Mouse (Mus musculus): ENCODE results near the gene Wipf1. TPM values are rescaled to one million over a fixed set of nuclear protein-coding genes. Genes with fewer than 3 reads are reported as not detected.

The Wipf1 gene
- polyA plus RNA-seq, 1 experiment from 2014 or later = 7.8 TPM

DNA sequence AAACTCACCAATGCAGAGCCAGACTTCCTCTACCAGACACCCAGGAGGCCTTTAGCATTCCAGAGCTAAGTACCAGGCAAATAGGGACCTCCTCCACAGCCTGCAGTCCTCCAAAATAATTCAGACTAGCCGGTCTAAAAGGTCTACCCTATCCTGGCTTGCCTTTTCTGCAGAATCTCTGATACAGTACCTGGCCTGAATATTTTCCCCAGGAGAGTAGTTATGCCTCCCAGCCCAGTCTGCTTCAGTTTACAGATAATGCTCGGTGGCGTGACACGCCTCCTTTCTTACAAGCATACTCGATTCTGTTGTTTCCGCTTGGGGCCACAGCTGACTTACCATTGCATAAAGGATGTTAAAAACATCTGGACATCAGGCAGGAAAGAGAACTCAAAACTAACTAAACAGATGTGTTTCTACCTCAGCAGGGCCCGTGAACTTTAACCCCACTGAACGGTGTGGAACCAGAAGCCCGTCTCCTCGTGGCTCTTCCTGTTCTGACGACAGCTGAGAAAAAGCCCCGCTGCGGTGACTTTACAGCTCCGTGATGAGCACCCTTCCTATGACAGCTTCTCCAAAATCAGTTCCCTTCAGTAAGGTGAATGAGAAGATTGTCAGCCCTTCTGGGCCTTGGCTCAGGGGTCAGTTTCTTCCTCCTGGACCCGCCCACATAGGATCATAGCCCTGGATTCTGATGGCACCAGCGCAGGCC, 33.8 kb downstream of the Wipf1 start:
- 0 out of 2 replicates have a peak, but pooled peaks cover 2% of the 10 kb centered on the region for H3K36me3 ChIP-seq
- peak overlapping the region; percentile 73 for H3K27ac ChIP-seq
- H3K4me1 ChIP-seq = peaks cover 48% of the 10 kb centered on the region
- no peaks in the 10 kb centered on the region for H3K27me3 ChIP-seq (ENCODE audit: insufficient read depth, poor library complexity, severe bottlenecking)
- WGBS = 43% methylated on average over 16 of the region's 16 CpGs
- H3K9me3 ChIP-seq = no peaks in the 10 kb centered on the region
- no peak overlapping the region for H3K4me3 ChIP-seq
- DNase-seq (ENCODE audit: low spot score) = no peak

- no peak overlapping the region for H3K27ac ChIP-seq
- no peak overlapping the region for H3K4me3 ChIP-seq
- WGBS = 57% methylated on average over 3 of the region's 3 CpGs
- no peaks in the 10 kb centered on the region for H3K27me3 ChIP-seq (ENCODE audit: insufficient read depth, poor library complexity, severe bottlenecking)
- H3K36me3 ChIP-seq = no peaks in the 10 kb centered on the region
- DNase-seq (ENCODE audit: low spot score) = no peak
- H3K9me3 ChIP-seq = no peaks in the 10 kb centered on the region
- peaks cover 46% of the 10 kb centered on the region for H3K4me1 ChIP-seq
These were observed 36.0 kb downstream of the Wipf1 start for GRCm38 (mm10) chr2:73493517-73493916.

- peak overlapping the region; percentile 64 for H3K27ac ChIP-seq
- H3K27me3 ChIP-seq (ENCODE audit: insufficient read depth, poor library complexity, severe bottlenecking) = no peaks in the 10 kb centered on the region
- peak; percentile 82 for DNase-seq (ENCODE audit: low spot score)
- 42% methylated on average over 9 of the region's 9 CpGs for WGBS
- H3K9me3 ChIP-seq = no peaks in the 10 kb centered on the region
- H3K4me3 ChIP-seq = no peak overlapping the region
- peaks cover 42% of the 10 kb centered on the region for H3K4me1 ChIP-seq
- H3K36me3 ChIP-seq = no peaks in the 10 kb centered on the region
These were observed 37.9 kb downstream of the Wipf1 start for GRCm38 (mm10) chr2:73491442-73492241.

DNA sequence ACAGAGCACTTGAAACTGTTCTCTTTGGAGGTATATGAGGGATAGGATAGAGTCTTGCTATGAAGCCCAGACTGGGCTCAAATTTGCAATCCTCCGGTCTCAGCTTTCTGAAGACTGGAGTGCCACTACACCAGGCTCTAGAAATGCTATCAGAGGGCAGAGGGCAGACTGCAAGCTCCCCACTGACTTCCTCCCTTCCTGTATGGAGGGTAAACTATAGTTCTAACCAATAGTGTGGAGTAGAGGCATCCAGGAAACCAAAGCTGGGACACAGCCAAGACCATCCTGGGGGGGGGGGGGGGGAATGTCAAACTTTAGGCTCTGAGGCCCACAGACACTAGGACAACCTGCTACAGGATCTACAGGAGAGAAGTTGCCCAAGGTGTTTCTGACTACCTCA, 39.1 kb downstream of the Wipf1 start:
- H3K27ac ChIP-seq = peak overlapping the region; percentile 52
- H3K4me3 ChIP-seq = no peak overlapping the region
- 54% methylated on average over 1 of the region's 1 CpGs for WGBS
- no peak for DNase-seq (ENCODE audit: low spot score)
- no peaks in the 10 kb centered on the region for H3K9me3 ChIP-seq
- no peaks in the 10 kb centered on the region for H3K27me3 ChIP-seq (ENCODE audit: insufficient read depth, poor library complexity, severe bottlenecking)
- peaks cover 38% of the 10 kb centered on the region for H3K4me1 ChIP-seq
- H3K36me3 ChIP-seq = no peaks in the 10 kb centered on the region

DNA sequence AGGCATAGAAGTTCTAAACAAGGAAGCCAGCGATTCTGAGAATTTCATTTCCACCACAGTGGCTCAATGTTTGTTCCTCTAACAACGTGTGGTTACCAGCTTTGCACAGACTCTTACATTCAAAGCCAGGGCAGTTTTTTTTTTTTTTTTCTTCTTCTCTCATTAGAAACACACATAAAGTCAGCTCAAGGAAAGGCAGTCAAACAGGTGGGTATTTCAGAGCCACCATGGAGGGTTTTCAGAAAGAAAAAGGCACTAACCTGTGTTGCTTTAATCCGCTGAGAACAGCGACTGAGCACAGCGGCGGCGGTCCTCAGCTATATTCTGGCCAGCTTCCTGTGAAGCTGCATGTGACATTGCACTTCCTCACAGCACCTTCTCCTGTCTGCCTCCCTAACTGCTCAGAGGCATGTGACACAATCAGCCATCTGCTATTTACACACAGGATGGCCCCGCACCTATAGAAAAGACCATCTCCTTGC, 43.4 kb downstream of the Wipf1 start:
- no peak overlapping the region for H3K4me3 ChIP-seq
- no peaks in the 10 kb centered on the region for H3K36me3 ChIP-seq
- 73% methylated on average over 8 of the region's 8 CpGs for whole genome bisulfite sequencing
- peak overlapping the region; percentile 85 for H3K27ac ChIP-seq
- peaks cover 32% of the 10 kb centered on the region for H3K4me1 ChIP-seq
- no peaks in the 10 kb centered on the region for H3K27me3 ChIP-seq (ENCODE audit: insufficient read depth, poor library complexity, severe bottlenecking)
- H3K9me3 ChIP-seq = no peaks in the 10 kb centered on the region
- no peak for DNase-seq (ENCODE audit: low spot score)

DNA sequence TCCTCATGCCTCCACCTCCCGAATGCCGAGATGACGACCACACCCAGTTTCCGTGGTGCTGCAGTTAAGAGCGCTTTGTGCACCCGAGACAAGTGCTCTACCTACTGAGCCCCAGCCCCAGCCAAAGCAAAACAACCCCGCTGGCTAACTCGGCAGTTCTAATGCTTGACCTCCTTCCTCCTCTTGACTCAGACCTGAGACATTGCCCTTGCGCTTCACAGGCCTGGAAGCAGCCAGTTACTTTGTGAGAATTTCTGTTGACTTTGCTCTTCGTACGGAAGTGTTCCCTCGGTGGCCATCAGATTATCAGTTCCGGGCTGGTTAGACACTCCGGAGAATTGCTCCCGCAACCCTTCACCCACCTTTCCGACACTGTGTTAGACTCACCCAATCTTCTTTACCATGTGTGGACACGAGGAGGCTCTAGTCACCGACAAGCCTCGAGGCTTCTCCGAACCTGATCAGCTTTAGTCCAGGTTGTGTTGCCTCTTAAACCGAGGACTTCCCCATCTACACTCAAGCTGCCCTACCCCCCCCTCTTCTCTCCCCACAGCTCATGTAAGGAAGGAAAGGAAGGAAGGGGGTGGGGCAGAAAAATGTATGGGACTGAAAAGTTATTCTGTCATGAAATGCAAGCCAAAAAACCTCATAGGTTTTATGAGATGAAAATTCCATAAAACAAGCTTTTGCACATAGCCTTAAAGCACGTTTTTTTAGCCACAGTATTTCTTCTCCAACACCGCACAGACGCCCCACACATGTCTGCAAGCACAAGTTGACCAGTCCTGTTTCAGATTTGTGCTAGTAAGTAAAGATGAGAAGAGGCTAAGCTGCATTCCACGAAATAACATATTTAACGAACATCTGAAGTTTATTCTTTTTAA, 44.1 kb downstream of the Wipf1 start:
- WGBS = 65% methylated on average over 26 of the region's 26 CpGs
- peaks cover 27% of the 10 kb centered on the region for H3K4me1 ChIP-seq
- H3K36me3 ChIP-seq = 0 out of 2 replicates have a peak, but pooled peaks cover 4% of the 10 kb centered on the region
- no peak for DNase-seq (ENCODE audit: low spot score)
- H3K27me3 ChIP-seq (ENCODE audit: insufficient read depth, poor library complexity, severe bottlenecking) = no peaks in the 10 kb centered on the region
- peak overlapping the region; percentile 85 for H3K27ac ChIP-seq
- no peaks in the 10 kb centered on the region for H3K9me3 ChIP-seq
- H3K4me3 ChIP-seq = peak overlapping the region; percentile 36

- Histone ChIP-seq H3K36me3 (0 out of 2 replicates have a peak, but pooled peaks cover 4% of the 10 kb centered on the region), H3K4me1 (peaks cover 23% of the 10 kb centered on the region), H3K4me3 (peak overlapping the region; percentile 36), H3K27me3 (ENCODE audit: insufficient read depth, poor library complexity, severe bottlenecking) (no peaks in the 10 kb centered on the region), H3K9me3 (no peaks in the 10 kb centered on the region), H3K27ac (peak overlapping the region; percentile 85)
- DNase-seq (ENCODE audit: low spot score) = no peak
- 47% methylated on average over 15 of the region's 15 CpGs for WGBS
These were observed 44.8 kb downstream of the Wipf1 start for GRCm38 (mm10) chr2:73484561-73485235.

- no peak for DNase-seq (ENCODE audit: low spot score)
- WGBS = 86% methylated on average over 6 of the region's 6 CpGs
- Histone ChIP-seq H3K9me3 (no peaks in the 10 kb centered on the region), H3K4me3 (no peak overlapping the region), H3K27me3 (ENCODE audit: insufficient read depth, poor library complexity, severe bottlenecking) (no peaks in the 10 kb centered on the region), H3K4me1 (peaks cover 15% of the 10 kb centered on the region; the same call in 1 of the 2 replicates), H3K27ac (no peak overlapping the region), H3K36me3 (0 out of 2 replicates have a peak, but pooled peaks cover 4% of the 10 kb centered on the region)
These were observed 50.7 kb downstream of the Wipf1 start for GRCm38 (mm10) chr2:73478805-73479204.

- Histone ChIP-seq H3K36me3 (peaks cover 7% of the 10 kb centered on the region; the same call in 1 of the 2 replicates), H3K9me3 (no peaks in the 10 kb centered on the region), H3K27me3 (ENCODE audit: insufficient read depth, poor library complexity, severe bottlenecking) (no peaks in the 10 kb centered on the region), H3K4me3 (no peak overlapping the region), H3K4me1 (peaks cover 15% of the 10 kb centered on the region; the same call in 1 of the 2 replicates), H3K27ac (no peak overlapping the region)
- no peak for DNase-seq (ENCODE audit: low spot score)
- WGBS = 83% methylated on average over 7 of the region's 7 CpGs
These were observed 52.0 kb downstream of the Wipf1 start for GRCm38 (mm10) chr2:73477501-73477900.

GRCm38 (mm10) chr2:73475519-73475918, 54.0 kb downstream of the Wipf1 start:
- Histone ChIP-seq H3K9me3 (no peaks in the 10 kb centered on the region), H3K27me3 (ENCODE audit: insufficient read depth, poor library complexity, severe bottlenecking) (no peaks in the 10 kb centered on the region), H3K4me3 (no peak overlapping the region), H3K27ac (no peak overlapping the region), H3K36me3 (peaks cover 3% of the 10 kb centered on the region; the same call in 1 of the 2 replicates), H3K4me1 (peaks cover 15% of the 10 kb centered on the region)
- WGBS = 50% methylated on average over 3 of the region's 3 CpGs
- no peak for DNase-seq (ENCODE audit: low spot score)

GRCm38 (mm10) chr2:73472130-73472529, 57.4 kb downstream of the Wipf1 start:
- H3K4me1 ChIP-seq = peaks cover 13% of the 10 kb centered on the region

GRCm38 (mm10) chr2:73470146-73470630, 59.3 kb downstream of the Wipf1 start:
- Histone ChIP-seq H3K27me3 (ENCODE audit: insufficient read depth, poor library complexity, severe bottlenecking) (no peaks in the 10 kb centered on the region), H3K4me3 (no peak overlapping the region), H3K36me3 (peaks cover 3% of the 10 kb centered on the region; the same call in 1 of the 2 replicates), H3K4me1 (peaks cover 10% of the 10 kb centered on the region), H3K27ac (no peak overlapping the region), H3K9me3 (no peaks in the 10 kb centered on the region)
- 74% methylated on average over 10 of the region's 10 CpGs for WGBS
- no peak for DNase-seq (ENCODE audit: low spot score)

More at GRCm38 (mm10) chr2:73472130-73472529, 57.4 kb downstream of the Wipf1 start:
- no peak overlapping the region for H3K27ac ChIP-seq
- no peaks in the 10 kb centered on the region for H3K9me3 ChIP-seq
- peaks cover 3% of the 10 kb centered on the region; the same call in 1 of the 2 replicates for H3K36me3 ChIP-seq
- no peak for DNase-seq (ENCODE audit: low spot score)
- 88% methylated on average over 2 of the region's 2 CpGs for WGBS
- H3K27me3 ChIP-seq (ENCODE audit: insufficient read depth, poor library complexity, severe bottlenecking) = no peaks in the 10 kb centered on the region
- no peak overlapping the region for H3K4me3 ChIP-seq
